Mouse (Mus musculus): ENCODE data around the gene Kirrel3.

DNA sequence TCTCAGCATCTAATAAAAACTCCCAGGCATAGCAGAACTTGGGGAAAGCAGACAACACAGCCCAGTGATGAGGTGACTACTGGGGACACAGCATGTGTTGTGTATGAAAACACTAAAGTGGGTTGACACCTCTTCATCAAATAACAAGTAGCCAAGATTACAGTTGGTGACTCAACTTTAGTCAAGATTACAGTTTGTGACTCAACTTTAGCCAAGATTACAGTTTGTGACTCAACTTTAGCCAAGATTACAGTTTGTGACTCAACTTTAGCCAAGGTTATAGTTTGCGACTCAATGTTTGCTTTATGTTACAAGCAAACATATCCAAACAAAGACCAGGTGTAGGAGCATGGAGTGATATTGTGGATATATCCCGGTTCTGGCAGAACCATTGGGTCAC, 7.2 kb upstream of the Kirrel3 start:
- TF ChIP-seq EP300 (IDR thresholded peaks at IDR 0.05) (0 out of 2 replicates have a peak, but pooled peaks have one; percentile 17), CTCF (IDR thresholded peaks at IDR 0.05) (no peak)

All from lung, postnatal 0 days (tissue).